Mouse (Mus musculus) embryonic facial prominence, embryonic 12.5 days (tissue): Measurements from ENCODE around the gene Tcf23. TPM values are rescaled to one million over a fixed set of nuclear protein-coding genes. Genes with fewer than 3 reads are reported as not detected.
"Not testable (repeated sequence)": the region's sequence is repeated elsewhere in the genome, so short reads cannot be mapped to it uniquely, and the experiment has no call there.

Experiments
- ATAC-seq: fragments of 200-750 bp; cut with Nextera tagmentation; 2 replicates; pipeline ENCODE4 v1.8.0; 2017; ENCODE audit not compliant: insufficient number of reproducible peaks, insufficient read depth, low FRiP score, low TSS enrichment
- H3K27ac ChIP-seq: fragments of 300-500 bp; sonication (generic); 2 replicates; pipeline ENCODE4 v1.5.1; 2016; ENCODE audit warnings: mild to moderate bottlenecking
- H3K27me3 ChIP-seq: fragments of 300-500 bp; sonication (generic); 2 replicates; pipeline ENCODE4 v1.6.1; 2016; ENCODE audit warnings: mild to moderate bottlenecking, moderate library complexity
- H3K36me3 ChIP-seq: fragments of 300-500 bp; sonication (generic); 2 replicates; pipeline ENCODE4 v1.6.1; 2016; ENCODE audit warnings: mild to moderate bottlenecking
- H3K4me1 ChIP-seq: fragments of 300-500 bp; sonication (generic); 2 replicates; pipeline ENCODE4 v1.6.1; 2016
- H3K4me2 ChIP-seq: fragments of 300-500 bp; sonication (generic); replicated peaks from 2 replicates; pipeline ENCODE4 v1.6.1; 2016; ENCODE audit warnings: mild to moderate bottlenecking, moderate library complexity
- H3K4me3 ChIP-seq: fragments of 300-500 bp; sonication (generic); 2 replicates; pipeline ENCODE4 v1.5.1; 2016; ENCODE audit warnings: mild to moderate bottlenecking
- H3K9ac ChIP-seq: fragments of 300-500 bp; sonication (generic); 2 replicates; pipeline ENCODE4 v1.6.1; 2016; ENCODE audit warnings: mild to moderate bottlenecking, moderate library complexity
- H3K9me3 ChIP-seq: fragments of 300-500 bp; sonication (generic); 2 replicates; pipeline ENCODE4 v1.6.1; 2016; ENCODE audit warnings: mild to moderate bottlenecking, moderate library complexity
- WGBS: fragments of 180-500 bp; shearing (Covaris S2); methylation state at CpG from one replicate; pipeline ENCODE4 v1.1.7; 2016; 5-methylcytosine and 5-hydroxymethylcytosine counted together
- polyA plus RNA-seq: library from polyadenylated mRNA; unstranded; fragments of >200 nt; fragmentation: Nextera tagmentation; extraction: Ambion mirVana; gene quantifications from 2 replicates; pipeline ENCODE4 v1.2.1, GENCODE M21; 2016

Tcf23 gene
- polyA plus RNA-seq, 1 experiment from 2014 or later = not detected

GRCm38 (mm10) chr5:31001560-31001959 is 33.1 kb downstream of the Tcf23 start:
- H3K36me3 ChIP-seq = no peaks in the 10 kb centered on the region
- no peaks in the 10 kb centered on the region for H3K9me3 ChIP-seq
- no peak overlapping the region for H3K27ac ChIP-seq
- 82% methylated on average over 4 of the region's 4 CpGs for WGBS
- H3K4me1 ChIP-seq = no peaks in the 10 kb centered on the region
- H3K27me3 ChIP-seq = no peaks in the 10 kb centered on the region
- H3K4me3 ChIP-seq = no peak overlapping the region
- no peak for ATAC-seq
- no peak overlapping the region for H3K4me2 ChIP-seq
- no peak overlapping the region for H3K9ac ChIP-seq

- Histone ChIP-seq H3K4me2 (no peak overlapping the region), H3K27ac (no peak overlapping the region), H3K9ac (no peak overlapping the region), H3K9me3 (no peaks in the 10 kb centered on the region), H3K27me3 (no peaks in the 10 kb centered on the region), H3K4me3 (no peak overlapping the region), H3K4me1 (no peaks in the 10 kb centered on the region), H3K36me3 (no peaks in the 10 kb centered on the region)
- ATAC-seq = no peak
- WGBS = 5% methylated on average over 5 of the region's 5 CpGs
Observed at GRCm38 (mm10) chr5:31004184-31004583, 35.7 kb downstream of the Tcf23 start.

DNA sequence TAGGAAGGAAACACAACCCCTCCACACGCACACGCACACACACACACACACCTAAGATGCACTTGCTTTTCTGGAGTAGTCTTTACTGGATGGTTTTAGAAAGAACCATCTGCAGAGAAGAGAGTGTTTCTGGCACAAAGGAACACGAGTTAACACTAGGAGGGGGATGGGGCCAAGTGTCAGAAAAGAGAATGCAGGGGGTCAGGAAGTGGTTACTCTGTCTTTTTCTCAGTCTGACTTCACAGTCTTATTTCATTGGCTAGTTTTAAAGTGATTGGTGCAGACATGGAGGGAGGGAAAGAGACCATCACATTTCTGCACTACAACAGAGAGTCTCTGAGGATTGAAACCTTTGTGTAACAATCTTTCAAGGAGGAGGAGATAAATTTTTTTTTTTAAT is 44.3 kb downstream of the Tcf23 start:
- Histone ChIP-seq H3K4me2 (no peak overlapping the region), H3K9ac (no peak overlapping the region), H3K36me3 (no peaks in the 10 kb centered on the region), H3K27me3 (no peaks in the 10 kb centered on the region), H3K4me1 (no peaks in the 10 kb centered on the region), H3K4me3 (no peak overlapping the region), H3K9me3 (no peaks in the 10 kb centered on the region), H3K27ac (no peak overlapping the region)
- WGBS = 66% methylated on average over 3 of the region's 3 CpGs
- ATAC-seq = no peak

- Histone ChIP-seq H3K4me2 (no peak overlapping the region), H3K9me3 (no peaks in the 10 kb centered on the region), H3K9ac (no peak overlapping the region), H3K27ac (no peak overlapping the region), H3K27me3 (no peaks in the 10 kb centered on the region), H3K36me3 (no peaks in the 10 kb centered on the region), H3K4me3 (no peak overlapping the region), H3K4me1 (no peaks in the 10 kb centered on the region)
- 63% methylated on average over 2 of the region's 2 CpGs for WGBS
- ATAC-seq = no peak
Observed at GRCm38 (mm10) chr5:31015913-31016312, 47.5 kb downstream of the Tcf23 start.

DNA sequence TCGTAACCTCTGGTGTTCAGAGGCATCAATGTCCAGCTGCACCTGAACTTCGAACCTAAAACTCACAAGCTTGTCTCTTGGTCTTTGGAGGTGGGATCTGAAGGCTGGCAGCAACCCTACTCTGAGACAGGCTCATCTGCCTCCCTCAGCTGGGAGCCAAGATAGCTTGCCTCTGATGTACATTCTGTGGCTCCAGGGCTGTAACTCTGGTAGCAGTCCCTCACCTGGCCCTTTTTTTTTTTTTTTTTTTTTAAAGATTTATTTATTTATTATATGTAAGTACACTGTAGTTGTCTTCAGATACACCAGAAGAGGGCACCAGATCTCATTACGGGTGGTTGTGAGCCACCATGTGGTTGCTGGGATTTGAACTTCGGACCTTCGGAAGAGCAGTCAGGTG is 53.3 kb downstream of the Tcf23 start:
- H3K27me3 ChIP-seq, H3K27ac ChIP-seq, H3K4me3 ChIP-seq, H3K9me3 ChIP-seq, H3K36me3 ChIP-seq, H3K4me1 ChIP-seq, H3K4me2 ChIP-seq, ATAC-seq, H3K9ac ChIP-seq: not testable (repeated sequence)
- WGBS = 90% methylated on average over 5 of the region's 5 CpGs

DNA sequence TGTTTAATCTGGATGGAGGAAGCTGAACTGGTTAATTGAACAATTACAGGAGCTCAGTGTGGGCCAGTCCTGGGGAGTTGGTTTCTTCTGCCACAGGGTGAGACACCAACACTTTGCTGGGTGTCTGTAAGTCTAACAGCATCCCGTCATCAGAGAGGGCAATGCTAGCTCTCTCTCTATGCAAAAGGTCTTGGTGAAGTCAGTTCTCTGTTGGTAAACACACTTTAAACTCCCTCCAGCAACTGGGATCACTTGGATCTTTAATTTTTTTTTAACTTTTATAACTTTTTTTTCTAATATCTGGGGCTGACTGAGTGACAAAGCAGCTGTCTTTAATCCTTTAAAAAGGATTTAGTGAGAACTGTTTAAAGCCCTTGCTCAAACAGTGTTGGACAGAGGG is 54.2 kb downstream of the Tcf23 start:
- Histone ChIP-seq H3K4me2 (no peak overlapping the region), H3K9ac (no peak overlapping the region), H3K27ac (no peak overlapping the region), H3K36me3 (no peaks in the 10 kb centered on the region), H3K4me3 (no peak overlapping the region), H3K27me3 (no peaks in the 10 kb centered on the region), H3K4me1 (no peaks in the 10 kb centered on the region), H3K9me3 (no peaks in the 10 kb centered on the region)
- WGBS = 27% methylated on average over 1 of the region's 1 CpGs
- ATAC-seq = no peak

- no peak overlapping the region for H3K4me2 ChIP-seq
- WGBS = 10% methylated on average over 4 of the region's 4 CpGs
- H3K9me3 ChIP-seq = no peaks in the 10 kb centered on the region
- no peaks in the 10 kb centered on the region for H3K4me1 ChIP-seq
- H3K27ac ChIP-seq = no peak overlapping the region
- no peaks in the 10 kb centered on the region for H3K36me3 ChIP-seq
- no peaks in the 10 kb centered on the region for H3K27me3 ChIP-seq
- no peak for ATAC-seq
- no peak overlapping the region for H3K9ac ChIP-seq
- no peak overlapping the region for H3K4me3 ChIP-seq
Observed at GRCm38 (mm10) chr5:31023254-31023653, 54.8 kb downstream of the Tcf23 start.

- Histone ChIP-seq H3K4me1 (no peaks in the 10 kb centered on the region), H3K9ac (no peak overlapping the region), H3K9me3 (no peaks in the 10 kb centered on the region), H3K27me3 (no peaks in the 10 kb centered on the region), H3K4me2 (no peak overlapping the region), H3K4me3 (no peak overlapping the region), H3K36me3 (no peaks in the 10 kb centered on the region), H3K27ac (no peak overlapping the region)
- no peak for ATAC-seq
Observed at GRCm38 (mm10) chr5:31024641-31025040, 56.2 kb downstream of the Tcf23 start.

Other genes with a start within 250 kb of the Tcf23 start
- gene Mapre3, start 154.0 kb upstream of the Tcf23 start, polyA plus RNA-seq = 28.8 and 29.3 TPM in 2 replicates
- 78.5 and 85.9 TPM in 2 replicates for gene Tmem214, start 100.7 kb upstream of the Tcf23 start, polyA plus RNA-seq
- 31.9 and 34.1 TPM in 2 replicates for gene Agbl5, start 80.0 kb upstream of the Tcf23 start, polyA plus RNA-seq
- 346 and 376 TPM in 2 replicates for gene Ost4, start 60.9 kb upstream of the Tcf23 start, polyA plus RNA-seq
- gene Emilin1, start 55.3 kb upstream of the Tcf23 start, polyA plus RNA-seq = 248 and 252 TPM in 2 replicates
- gene Khk, start 47.2 kb upstream of the Tcf23 start, polyA plus RNA-seq = 13.7 and 14.2 TPM in 2 replicates
- 4.5 and 5.7 TPM in 2 replicates for gene Cgref1, start 23.1 kb upstream of the Tcf23 start, polyA plus RNA-seq
- gene Preb, start 8.3 kb upstream of the Tcf23 start, polyA plus RNA-seq = 129 and 133 TPM in 2 replicates
- gene Atraid, start 79.7 kb downstream of the Tcf23 start, polyA plus RNA-seq = 117 and 118 TPM in 2 replicates
- gene Slc5a6, start 80.3 kb downstream of the Tcf23 start, polyA plus RNA-seq = 11.8 and 12.4 TPM in 2 replicates
- gene Cad, start 86.1 kb downstream of the Tcf23 start, polyA plus RNA-seq = 40.6 and 41.0 TPM in 2 replicates
- gene Dnajc5g, start 137.6 kb downstream of the Tcf23 start, polyA plus RNA-seq = not detected in 2 replicates
- gene Slc30a3, start 139.6 kb downstream of the Tcf23 start, polyA plus RNA-seq = 0.22 and 0.52 TPM in 2 replicates
- gene Trim54, start 148.1 kb downstream of the Tcf23 start, polyA plus RNA-seq = 1.4 and 1.7 TPM in 2 replicates
- gene Ucn, start 170.2 kb downstream of the Tcf23 start, polyA plus RNA-seq = not detected in 2 replicates
- 64.8 and 72.0 TPM in 2 replicates for gene Mpv17, start 185.6 kb downstream of the Tcf23 start, polyA plus RNA-seq
- 1.3 and 2.3 TPM in 2 replicates for gene Gm29609, start 211.2 kb downstream of the Tcf23 start, polyA plus RNA-seq
- gene Gtf3c2, start 211.5 kb downstream of the Tcf23 start, polyA plus RNA-seq = 95.9 and 104 TPM in 2 replicates
- 152 TPM in 2 replicates for gene Snx17, start 224.6 kb downstream of the Tcf23 start, polyA plus RNA-seq
- gene Eif2b4, start 224.8 kb downstream of the Tcf23 start, polyA plus RNA-seq = 70.2 and 74.4 TPM in 2 replicates
- 18.7 and 20.0 TPM in 2 replicates for gene Zfp513, start 233.6 kb downstream of the Tcf23 start, polyA plus RNA-seq